Mouse (Mus musculus): ENCODE data around the gene Daam2. TPM values are rescaled to one million over a fixed set of nuclear protein-coding genes. Genes with fewer than 3 reads are reported as not detected.
A peak's percentile ranks its signal among the peaks of the same experiment; 100 is the strongest.

The Daam2 gene
- polyA plus RNA-seq, 1 experiment from 2014 or later = 1.0 TPM

- Histone ChIP-seq H3K27ac (ENCODE audit: low read depth, low read length) (no peak overlapping the region), H3K9me3 (replicated peaks; ENCODE audit: control insufficient read depth, low read length) (no peaks in the 10 kb centered on the region), H3K4me2 (ENCODE audit: low read length) (no peak overlapping the region), H3K4me1 (ENCODE audit: control insufficient read depth, insufficient read depth, low read length) (no peaks in the 10 kb centered on the region), H3K9ac (ENCODE audit: low read length) (no peak overlapping the region), H3K27me3 (replicated peaks; ENCODE audit: control insufficient read depth, insufficient read depth, low read length) (no peaks in the 10 kb centered on the region), H3K36me3 (ENCODE audit: control insufficient read depth, insufficient read depth, low read length) (no peaks in the 10 kb centered on the region), H3K4me3 (ENCODE audit: low read depth, low read length) (no peak overlapping the region)
- 76% methylated on average over 3 of the region's 3 CpGs for WGBS
- ATAC-seq = no peak
- no peak for DNase-seq (ENCODE audit: low spot score)
These were observed 147.9 kb downstream of the Daam2 start for GRCm38 (mm10) chr17:49416228-49416627.

- 42% methylated on average over 3 of the region's 3 CpGs for WGBS
- Histone ChIP-seq H3K4me2 (ENCODE audit: low read length) (no peak overlapping the region), H3K9ac (ENCODE audit: low read length) (no peak overlapping the region)
These were observed 150.6 kb downstream of the Daam2 start for GRCm38 (mm10) chr17:49413554-49413953.

GRCm38 (mm10) chr17:49412974-49413373 is 151.2 kb downstream of the Daam2 start:
- 68% methylated on average over 5 of the region's 5 CpGs for WGBS
- no peak for DNase-seq (ENCODE audit: low spot score)
- Histone ChIP-seq H3K27ac (ENCODE audit: low read depth, low read length) (no peak overlapping the region), H3K9ac (ENCODE audit: low read length) (no peak overlapping the region), H3K4me2 (ENCODE audit: low read length) (no peak overlapping the region), H3K36me3 (ENCODE audit: control insufficient read depth, insufficient read depth, low read length) (no peaks in the 10 kb centered on the region), H3K4me1 (ENCODE audit: control insufficient read depth, insufficient read depth, low read length) (no peaks in the 10 kb centered on the region), H3K9me3 (replicated peaks; ENCODE audit: control insufficient read depth, low read length) (no peaks in the 10 kb centered on the region), H3K27me3 (replicated peaks; ENCODE audit: control insufficient read depth, insufficient read depth, low read length) (no peaks in the 10 kb centered on the region), H3K4me3 (ENCODE audit: low read depth, low read length) (no peak overlapping the region)
- ATAC-seq = no peak

More at GRCm38 (mm10) chr17:49413554-49413953, 150.6 kb downstream of the Daam2 start:
- H3K9me3 ChIP-seq (replicated peaks; ENCODE audit: control insufficient read depth, low read length) = no peaks in the 10 kb centered on the region
- DNase-seq (ENCODE audit: low spot score) (peak; percentile 49), ATAC-seq (no peak)
- H3K27me3 ChIP-seq (replicated peaks; ENCODE audit: control insufficient read depth, insufficient read depth, low read length) = no peaks in the 10 kb centered on the region
- H3K27ac ChIP-seq (ENCODE audit: low read depth, low read length) = no peak overlapping the region
- no peak overlapping the region for H3K4me3 ChIP-seq (ENCODE audit: low read depth, low read length)
- no peaks in the 10 kb centered on the region for H3K36me3 ChIP-seq (ENCODE audit: control insufficient read depth, insufficient read depth, low read length)
- no peaks in the 10 kb centered on the region for H3K4me1 ChIP-seq (ENCODE audit: control insufficient read depth, insufficient read depth, low read length)

Other genes with a start within 250 kb of the Daam2 start
- 3.6 and 4.2 TPM in 2 replicates for gene Mocs1, start 136.0 kb downstream of the Daam2 start, polyA plus RNA-seq (2014; fragmentation: Nextera tagmentation; extraction: Ambion mirVana)
- gene Kif6, start 50.8 kb upstream of the Daam2 start, polyA plus RNA-seq (2014; fragmentation: Nextera tagmentation; extraction: Ambion mirVana) = 1.2 and 2.7 TPM in 2 replicates

Data from forebrain, embryonic 14.5 days (tissue).